Mouse (Mus musculus) layer of hippocampus, adult 9-11 months (tissue): ENCODE measurements around the gene Clasp1.

Source experiments
- DNase-seq: peaks from one replicate; pipeline ENCODE4 v3.0.0; 2022

Clasp1 gene

GRCm38 (mm10) chr1:118505746-118506145 is 116.9 kb downstream of the Clasp1 start:
- no peak for DNase-seq

GRCm38 (mm10) chr1:118510996-118511395 is 122.1 kb downstream of the Clasp1 start:
- no peak for DNase-seq

- DNase-seq, result no peak
Observed at GRCm38 (mm10) chr1:118511738-118512530, 123.1 kb downstream of the Clasp1 start.

DNA sequence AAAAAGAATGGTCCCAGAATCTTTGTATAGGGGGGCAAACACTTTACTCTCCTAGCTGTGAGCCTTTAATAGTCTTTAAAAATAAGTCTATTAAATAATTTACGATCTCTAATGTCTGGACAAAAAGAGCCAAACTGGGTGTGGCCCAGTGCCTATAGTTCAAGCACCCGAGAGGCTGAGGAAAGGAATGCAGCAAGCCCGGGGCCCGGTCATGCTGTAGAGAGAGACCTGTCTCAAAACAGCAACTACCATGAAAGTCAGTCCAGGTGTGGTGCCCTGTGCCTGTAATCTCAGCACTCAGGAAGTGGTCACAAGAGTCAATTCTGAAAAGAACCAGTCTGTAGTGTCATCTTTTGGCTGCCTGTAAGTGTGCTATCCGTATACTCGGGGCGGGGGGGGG is 127.4 kb downstream of the Clasp1 start:
- no peak for DNase-seq

- no peak for DNase-seq
Observed at GRCm38 (mm10) chr1:118523161-118523560, 134.3 kb downstream of the Clasp1 start.

- DNase-seq, result no peak
Observed at GRCm38 (mm10) chr1:118525336-118525735, 136.5 kb downstream of the Clasp1 start.

DNA sequence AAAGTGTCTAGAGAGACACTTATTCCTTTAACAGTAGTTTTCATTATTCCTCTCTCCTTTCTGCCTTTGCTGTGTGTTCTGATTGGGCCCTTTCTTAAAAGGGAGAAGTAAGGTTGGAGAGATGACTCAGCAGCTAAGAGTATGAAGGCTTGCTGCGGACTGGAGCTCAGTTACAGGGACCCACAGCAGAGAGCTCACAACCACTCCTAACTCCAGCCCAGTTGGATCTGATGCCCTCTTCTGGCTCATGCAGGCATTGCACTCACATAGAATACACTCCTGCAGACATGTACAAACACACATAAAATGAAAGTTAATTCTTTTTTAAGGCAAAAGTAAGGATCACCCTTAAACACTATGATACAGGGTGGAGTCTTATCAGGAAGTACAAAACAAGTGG is 140.4 kb downstream of the Clasp1 start:
- no peak for DNase-seq

DNA sequence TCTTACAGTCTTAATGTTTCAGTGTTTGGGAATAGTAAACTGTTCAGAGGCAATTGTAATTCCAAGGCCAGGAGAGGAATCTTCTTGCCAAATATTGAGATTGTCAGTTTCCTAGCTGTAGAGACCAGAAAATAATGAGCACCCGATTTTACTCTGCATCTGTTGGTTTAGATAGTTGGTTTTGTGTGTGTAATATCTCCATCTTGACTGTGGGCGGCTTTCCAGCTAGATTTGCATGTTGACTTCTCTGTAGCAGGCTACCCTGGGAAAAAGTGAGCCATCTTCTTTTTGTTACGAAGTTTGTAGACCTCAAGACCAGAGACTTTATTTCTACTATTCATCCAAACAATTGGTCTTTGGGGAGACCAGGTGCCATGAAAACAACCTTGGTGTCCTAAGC is 142.4 kb downstream of the Clasp1 start:
- peak; percentile 58 for DNase-seq

DNA sequence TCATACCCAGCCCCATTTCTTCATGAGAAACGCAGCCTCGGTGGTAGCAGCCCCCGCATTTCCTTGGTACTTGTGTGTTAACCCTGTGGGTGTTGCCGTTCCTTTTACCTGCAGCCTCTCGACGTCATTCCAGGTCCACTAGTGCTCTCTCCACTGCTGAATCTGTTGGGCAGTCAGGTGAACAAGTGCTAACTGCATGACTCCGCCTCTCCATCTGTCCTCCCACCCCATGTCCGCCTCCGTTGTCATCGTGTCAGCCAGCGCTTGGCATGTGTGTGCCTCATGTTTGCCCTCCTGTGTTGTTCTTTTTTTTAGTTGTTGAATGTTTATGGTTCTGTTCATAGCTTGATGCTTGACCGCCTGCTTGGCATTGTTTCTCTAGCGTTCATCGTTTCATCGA is 147.2 kb downstream of the Clasp1 start:
- DNase-seq, result no peak

GRCm38 (mm10) chr1:118539046-118539445 is 150.2 kb downstream of the Clasp1 start:
- no peak for DNase-seq

DNA sequence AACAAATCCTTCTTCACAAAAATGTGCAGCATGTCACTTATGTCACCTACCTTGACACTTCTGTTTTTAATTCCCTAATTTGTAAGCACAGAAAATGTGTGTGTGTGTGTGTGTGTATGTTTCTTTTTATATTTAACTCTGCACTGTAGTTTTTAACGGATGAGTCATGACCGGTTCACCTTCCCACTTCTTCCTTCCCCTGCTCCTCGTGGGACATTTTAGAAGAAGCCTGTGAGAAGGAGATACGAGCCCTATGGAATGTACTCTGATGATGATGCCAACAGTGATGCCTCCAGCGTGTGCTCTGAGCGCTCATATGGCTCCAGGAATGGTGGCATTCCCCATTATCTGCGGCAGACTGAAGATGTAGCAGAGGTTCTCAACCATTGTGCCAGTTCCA is 154.0 kb downstream of the Clasp1 start:
- no peak for DNase-seq

- no peak for DNase-seq
Observed at GRCm38 (mm10) chr1:118548769-118549168, 159.9 kb downstream of the Clasp1 start.

- DNase-seq, result peak; percentile 39
Observed at GRCm38 (mm10) chr1:118551152-118551551, 162.3 kb downstream of the Clasp1 start.

DNA sequence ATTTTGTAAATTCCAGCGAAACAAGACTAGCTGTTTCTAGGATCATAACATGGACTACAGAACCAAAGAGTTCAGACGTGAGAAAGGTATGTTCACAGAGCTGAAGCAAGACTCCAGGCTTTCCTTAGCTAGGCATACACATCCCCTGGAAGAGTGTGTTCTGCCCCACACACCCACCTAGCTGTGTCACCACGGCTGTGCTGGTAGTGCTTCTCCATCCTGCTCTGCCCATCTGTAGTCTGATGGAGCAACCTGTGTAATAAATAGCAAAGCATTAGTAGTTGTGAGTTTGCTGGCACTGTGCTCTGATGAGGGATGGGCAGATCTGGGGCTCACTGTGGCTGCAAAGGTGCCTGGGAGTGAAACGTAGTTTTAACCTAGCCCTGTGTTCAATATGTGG is 163.2 kb downstream of the Clasp1 start:
- peak; percentile 61 for DNase-seq

GRCm38 (mm10) chr1:118553045-118553444 is 164.2 kb downstream of the Clasp1 start:
- DNase-seq, result no peak

DNA sequence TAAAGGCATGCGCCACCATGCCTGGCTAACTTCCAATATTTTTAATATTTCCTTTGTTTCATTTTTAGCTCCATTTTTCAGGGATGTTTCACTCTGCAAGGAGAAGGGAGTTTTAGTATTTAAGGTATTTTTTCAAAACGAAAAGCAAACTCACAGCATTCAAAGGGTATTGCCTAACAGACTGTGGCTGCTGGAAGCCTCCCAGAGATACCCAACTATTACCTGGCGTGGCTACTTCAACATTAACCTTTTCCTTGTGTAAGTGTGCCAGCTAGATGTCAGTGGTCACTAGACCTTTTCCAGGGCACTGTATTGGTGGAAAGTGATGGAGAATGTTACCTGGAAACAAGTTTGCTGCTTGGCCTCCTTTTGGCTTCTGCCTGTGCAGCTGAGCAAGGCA is 164.6 kb downstream of the Clasp1 start:
- DNase-seq, result no peak

DNA sequence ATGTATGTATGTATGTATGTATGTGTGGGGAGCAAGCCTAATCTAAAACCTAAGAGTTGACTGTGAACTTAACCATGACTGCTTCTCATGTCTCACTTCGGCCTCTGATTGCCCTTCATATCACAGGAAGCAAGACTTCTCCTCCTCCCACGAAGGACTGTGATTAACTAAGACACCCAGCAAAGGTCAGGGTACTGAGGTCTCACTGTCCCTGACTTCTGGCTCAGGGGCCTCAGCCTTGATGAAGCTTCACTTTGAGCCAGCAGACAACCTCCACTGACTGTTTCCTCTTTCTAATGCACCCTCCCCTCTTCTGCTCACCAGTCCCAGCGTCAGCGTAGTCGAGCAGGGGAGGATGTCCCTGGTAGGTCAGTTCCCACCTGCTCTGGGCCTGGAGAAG is 166.1 kb downstream of the Clasp1 start:
- no peak for DNase-seq

DNA sequence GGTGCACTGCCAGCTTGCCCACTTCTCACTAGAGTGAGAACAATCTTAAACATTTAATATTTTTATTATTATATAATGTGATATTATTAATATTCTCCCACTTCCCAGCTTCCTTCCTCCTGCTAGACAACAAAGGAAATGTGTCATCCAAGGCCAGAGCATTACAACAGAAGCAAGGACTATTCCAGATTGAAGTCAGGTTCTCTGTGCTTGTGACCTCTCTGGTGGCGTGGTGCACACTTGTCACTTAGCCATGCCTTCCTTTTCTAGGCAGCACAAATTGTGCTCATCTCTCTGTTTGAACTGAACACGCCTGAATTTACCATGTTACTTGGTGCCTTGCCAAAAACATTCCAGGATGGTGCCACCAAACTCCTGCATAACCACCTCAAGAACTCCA is 170.9 kb downstream of the Clasp1 start:
- no peak for DNase-seq

GRCm38 (mm10) chr1:118564561-118564960 is 175.7 kb downstream of the Clasp1 start:
- DNase-seq, result no peak

GRCm38 (mm10) chr1:118567659-118568058 is 178.8 kb downstream of the Clasp1 start:
- no peak for DNase-seq

DNA sequence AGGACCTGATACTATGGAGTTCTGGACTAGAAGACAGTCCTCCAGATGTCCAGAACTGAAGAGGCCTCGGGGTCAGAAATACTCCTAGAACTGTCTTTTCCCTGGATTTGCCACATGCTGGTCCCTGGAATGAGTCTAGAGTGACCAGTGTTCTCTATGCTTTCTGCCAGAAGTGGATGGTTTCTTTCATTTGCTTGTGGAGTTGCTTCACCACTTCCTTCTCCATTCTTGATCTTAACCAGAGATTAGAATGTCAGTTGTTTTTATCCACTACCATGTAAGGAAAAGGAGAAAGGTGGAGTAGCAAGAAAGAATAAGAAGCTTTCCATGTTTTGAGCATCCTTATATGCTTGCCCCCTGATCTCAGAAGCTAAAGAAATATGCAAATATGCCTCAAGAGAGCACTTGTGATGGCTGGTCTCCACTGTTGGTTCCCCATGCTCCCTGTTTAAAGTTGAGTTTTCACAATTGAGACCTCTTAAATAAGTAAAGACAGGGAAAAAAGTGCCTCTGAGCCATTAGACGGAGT is 191.4 kb downstream of the Clasp1 start:
- DNase-seq, result no peak

GRCm38 (mm10) chr1:118581179-118581578 is 192.3 kb downstream of the Clasp1 start:
- DNase-seq, result peak; percentile 14

GRCm38 (mm10) chr1:118589721-118590120 is 200.9 kb downstream of the Clasp1 start:
- peak; percentile 14 for DNase-seq

- no peak for DNase-seq
Observed at GRCm38 (mm10) chr1:118592933-118593332, 204.1 kb downstream of the Clasp1 start.

- DNase-seq, result no peak
Observed at GRCm38 (mm10) chr1:118595395-118595794, 206.5 kb downstream of the Clasp1 start.
